Mouse (Mus musculus): ENCODE data around the gene Ppp1r3e. TPM values are rescaled to one million over a fixed set of nuclear protein-coding genes. Genes with fewer than 3 reads are reported as not detected.

Gene Ppp1r3e
- total RNA-seq, 2 experiments from 2014 or later: 50.0 to 54.6 TPM

GRCm38 (mm10) chr14:54883154-54884021, 6.0 kb upstream of the Ppp1r3e start, which contains the start of the genes Bcl2l2 and Gm20521:
Bcl2l2 (plus strand) TSS chr14:54883377.
Gm20521 (plus strand) TSS chr14:54883441.
- intact Hi-C loops (cut with DNase I): no loop called here
- peak; percentile 93 for DNase-seq

GRCm38 (mm10) chr14:54876539-54877047, 757 bp downstream of the Ppp1r3e start:
- peak; percentile 93 for DNase-seq
- intact Hi-C loops (cut with DNase I): no loop called here

DNA sequence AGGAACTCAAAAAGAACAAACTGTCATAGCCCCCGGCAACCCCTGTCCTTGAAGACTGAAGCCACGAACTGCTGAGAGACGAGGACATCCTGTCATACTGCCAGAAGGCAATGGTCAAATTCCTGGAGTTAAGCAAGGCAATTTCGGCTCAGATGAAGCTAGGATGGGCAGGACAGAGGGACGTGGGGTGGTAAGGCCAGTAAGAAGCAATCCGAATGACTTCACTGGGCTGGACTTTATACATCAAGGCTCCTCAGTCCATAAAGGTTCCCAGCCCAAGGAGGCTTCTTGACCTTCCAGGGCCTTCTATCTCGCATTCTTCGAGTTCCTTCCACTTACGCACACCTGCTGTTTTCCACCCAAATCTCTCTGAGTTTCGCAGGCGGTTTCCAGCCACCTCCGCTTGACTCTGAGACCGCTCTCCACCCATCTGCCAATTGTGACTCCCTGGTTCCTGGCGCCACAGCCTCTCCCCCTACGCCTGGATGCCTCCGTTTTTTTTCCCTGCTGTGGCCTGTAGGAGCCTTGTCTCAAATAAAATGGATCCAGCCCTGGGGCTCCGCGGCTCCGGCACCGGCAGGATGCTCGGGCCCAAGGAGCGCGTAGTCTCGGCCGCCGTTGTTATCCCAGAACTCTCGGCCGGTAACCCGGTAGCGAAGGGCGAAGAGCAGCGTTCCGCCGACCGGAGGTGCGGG, 1.4 kb downstream of the Ppp1r3e start:
- peak; percentile 63 for DNase-seq
- intact Hi-C loops (cut with DNase I): no loop called here

- no peak for DNase-seq
- intact Hi-C loops (cut with DNase I): no loop called here
Observed at GRCm38 (mm10) chr14:54874165-54874564, 3.2 kb downstream of the Ppp1r3e start.

- DNase-seq: no peak
- intact Hi-C loops (cut with DNase I): no loop called here
Observed at GRCm38 (mm10) chr14:54870861-54871260, 6.5 kb downstream of the Ppp1r3e start, which contains the start of gene Homez. Homez (minus strand) TSS chr14:54870961.

GRCm38 (mm10) chr14:54868026-54868425, 9.3 kb downstream of the Ppp1r3e start:
- no peak for DNase-seq
- intact Hi-C loops (cut with DNase I): no loop called here

DNA sequence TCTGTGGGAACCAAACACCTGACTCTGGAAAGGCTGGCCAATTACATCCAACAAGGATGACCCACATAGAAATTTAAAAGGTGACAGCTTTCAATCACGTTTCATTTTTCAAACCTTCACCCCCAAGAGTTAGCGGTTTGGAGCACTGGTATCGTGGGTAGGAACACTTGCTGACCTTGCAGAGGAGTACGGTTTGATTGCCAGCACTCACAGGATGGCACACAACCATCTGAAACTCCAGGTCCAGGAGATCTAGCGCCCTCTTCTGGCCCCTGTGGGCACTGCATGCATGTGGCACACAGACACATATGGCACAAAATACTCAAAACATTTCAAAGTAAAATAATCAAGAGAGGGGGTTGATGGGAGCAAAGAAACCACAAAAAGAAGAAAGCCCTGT, 10.4 kb downstream of the Ppp1r3e start:
- intact Hi-C loops (cut with DNase I): no loop called here
- no peak for DNase-seq

DNA sequence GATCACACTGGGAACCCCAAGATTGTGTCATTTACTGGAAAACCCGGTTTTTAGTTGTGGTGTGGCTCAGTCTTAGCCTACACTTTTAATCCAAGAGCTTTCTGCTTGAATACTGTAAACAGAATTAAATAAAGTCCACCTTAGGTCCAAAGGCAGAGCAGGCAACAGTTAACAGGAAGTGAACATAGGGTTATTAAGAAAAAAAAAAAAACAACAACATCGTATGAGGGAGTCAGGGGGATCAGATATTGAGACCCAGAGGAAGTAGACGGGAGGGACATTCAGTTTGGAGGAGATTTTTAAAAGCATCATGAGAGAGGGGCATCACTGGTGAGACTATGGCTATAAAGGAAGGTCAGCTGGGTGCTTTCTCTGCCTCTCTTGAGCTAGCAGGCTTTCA, 11.1 kb downstream of the Ppp1r3e start:
- no peak for DNase-seq
- intact Hi-C loops (cut with DNase I): no loop called here

DNA sequence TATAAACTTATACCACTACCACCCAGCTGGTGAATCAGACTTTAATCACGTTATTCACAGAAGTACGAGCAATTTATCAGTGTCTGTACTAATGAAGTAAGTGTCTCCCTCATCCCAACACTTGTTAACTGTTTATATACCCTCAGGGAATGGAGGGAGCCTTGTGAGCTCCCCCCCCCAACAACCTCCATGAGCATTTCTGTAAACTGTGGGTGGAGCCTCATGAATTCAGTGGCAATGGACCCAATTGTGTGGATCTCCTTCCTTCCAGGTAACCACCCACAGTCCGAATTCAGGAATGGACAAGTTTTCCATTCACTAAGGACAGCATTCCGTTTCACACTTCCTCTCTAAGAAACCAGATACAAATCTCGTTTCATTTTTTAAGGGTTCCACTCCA, 11.7 kb downstream of the Ppp1r3e start:
- intact Hi-C loops (cut with DNase I): no loop called here
- no peak for DNase-seq

- intact Hi-C loops (cut with DNase I): no loop called here
- DNase-seq: no peak
Observed at GRCm38 (mm10) chr14:54864313-54865036, 12.9 kb downstream of the Ppp1r3e start.

DNA sequence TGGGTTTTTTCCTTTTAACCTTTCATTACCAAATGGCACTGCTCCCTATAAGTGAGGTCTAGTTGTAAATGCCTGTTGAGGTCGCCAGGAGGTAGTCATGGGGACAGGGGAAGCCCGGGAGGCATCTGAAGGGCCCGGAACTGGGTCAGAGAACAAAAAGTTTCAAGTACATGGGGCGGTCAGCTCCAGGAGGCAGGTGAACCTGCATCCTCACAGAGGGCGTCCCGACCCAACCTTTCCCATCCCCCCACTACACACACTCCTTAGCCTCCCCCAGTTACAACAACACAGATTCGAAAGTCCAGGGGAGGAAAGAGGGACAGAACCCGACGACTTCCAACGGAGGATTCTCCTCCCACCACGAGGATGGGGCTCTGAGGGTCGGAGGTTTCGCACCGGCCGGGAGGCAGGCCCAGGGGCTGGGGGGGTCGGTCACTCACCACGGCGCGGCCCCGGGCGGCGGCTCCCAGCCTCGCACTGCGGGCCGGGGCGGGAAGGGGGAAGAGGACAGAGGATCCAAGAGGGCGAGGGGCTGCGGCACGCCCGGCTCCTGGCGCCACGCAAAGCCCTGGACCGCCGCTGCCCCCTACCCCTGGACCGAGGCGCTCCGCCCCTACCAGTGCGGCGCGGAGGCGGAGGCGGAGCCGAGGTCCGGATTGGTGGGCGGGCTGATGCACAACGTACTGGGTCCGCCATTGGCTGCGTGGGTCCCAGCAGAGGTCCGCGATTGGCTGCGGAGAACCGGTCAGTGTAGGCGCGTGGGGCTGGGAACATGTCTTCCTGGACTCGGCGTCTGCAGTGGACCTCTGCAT, 13.6 kb downstream of the Ppp1r3e start:
- intact Hi-C loops (cut with DNase I): no loop called here
- peak; percentile 95 for DNase-seq

GRCm38 (mm10) chr14:54860511-54860910, 16.8 kb downstream of the Ppp1r3e start:
- DNase-seq: peak; percentile 65
- intact Hi-C loops (cut with DNase I): no loop called here

DNA sequence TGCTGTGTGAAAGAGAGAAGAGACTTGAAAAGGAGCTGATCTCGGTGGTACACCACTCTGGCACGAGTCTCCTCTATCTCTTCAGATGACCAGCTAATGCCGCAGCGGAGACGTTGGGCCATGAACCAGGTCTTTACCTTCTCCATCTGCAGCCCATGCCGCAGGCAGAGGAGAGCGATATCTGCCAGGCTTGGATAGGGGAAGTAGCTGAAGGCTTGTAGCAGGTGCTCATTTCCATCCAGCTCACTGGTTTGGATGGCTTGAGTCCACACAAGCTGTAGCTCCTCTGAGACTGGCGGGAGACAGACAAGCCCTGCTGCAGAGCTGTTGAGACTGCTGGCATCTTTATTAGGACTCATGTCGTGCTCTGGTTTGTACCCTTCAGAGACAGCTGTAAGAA, 19.5 kb downstream of the Ppp1r3e start:
- peak; percentile 57 for DNase-seq

GRCm38 (mm10) chr14:54856703-54857102, 20.6 kb downstream of the Ppp1r3e start:
- intact Hi-C loops (cut with DNase I): no loop called here
- no peak for DNase-seq

More for the DNA sequence above, 19.5 kb downstream of the Ppp1r3e start:
- intact Hi-C loops (cut with DNase I): no loop called here

GRCm38 (mm10) chr14:54855726-54856125, 21.6 kb downstream of the Ppp1r3e start:
- no peak for DNase-seq

GRCm38 (mm10) chr14:54843461-54843860, 33.9 kb downstream of the Ppp1r3e start:
- DNase-seq: no peak
- intact Hi-C loops (cut with DNase I): no loop called here

More at GRCm38 (mm10) chr14:54855726-54856125, 21.6 kb downstream of the Ppp1r3e start:
- intact Hi-C loops (cut with DNase I): no loop called here

- intact Hi-C loops (cut with DNase I): no loop called here
- DNase-seq: no peak
Observed at GRCm38 (mm10) chr14:54823716-54824115, 53.6 kb downstream of the Ppp1r3e start.

All from left cerebral cortex, postnatal 4 days (tissue).